Mouse (Mus musculus) activated CD4-positive, CD25-positive, alpha-beta regulatory T cell (primary cell): ENCODE measurements around the gene Pou2f3. TPM values are rescaled to one million over a fixed set of nuclear protein-coding genes. Genes with fewer than 3 reads are reported as not detected.

Experiments used
- polyA plus RNA-seq, 2 experiments: library from polyadenylated mRNA; unstranded; fragments of 100-300 nt; shearing (Covaris generic); gene quantifications; one replicate each; pipeline ENCODE4 v1.2.1; 2017

Pou2f3 gene
- polyA plus RNA-seq = under 1 TPM in 1 of 2 experiments, not detected in 1; 0.06 TPM

GRCm38 (mm10) chr9:43210190-43210682, at the start of gene Pou2f3:
Gene Pou2f3, minus strand, starts transcription at chr9:43210369.

GRCm38 (mm10) chr9:43239712-43240593, 29.8 kb upstream of the Pou2f3 start, which contains the start of gene Oaf:
Gene Oaf, minus strand, starts transcription at chr9:43239911.

GRCm38 (mm10) chr9:43116134-43116996, 93.8 kb downstream of the Pou2f3 start, which contains the start of gene Tmem136:
Gene Tmem136, minus strand, starts transcription at chr9:43116570.

DNA sequence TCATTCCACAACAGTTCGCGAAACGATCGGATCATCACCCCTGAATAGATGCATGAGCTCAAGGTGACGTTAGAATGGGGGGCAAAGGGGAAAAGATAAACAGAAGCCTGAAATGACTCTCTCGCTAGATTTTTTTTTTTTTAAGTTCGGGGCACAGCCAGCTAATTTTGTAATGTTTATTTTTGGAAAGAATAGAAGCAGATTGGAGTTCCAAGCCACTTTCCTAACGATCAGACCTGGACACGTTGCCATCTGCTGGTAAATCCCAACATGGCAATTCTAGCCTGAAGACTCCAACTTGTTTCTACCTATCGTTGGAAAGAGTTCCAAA, 103.0 kb downstream of the Pou2f3 start, which contains the start of gene Arhgef12:
Gene Arhgef12, minus strand, starts transcription at position 53 of the 331 bp plus-strand sequence.

Other genes starting within 250 kb of the Pou2f3 start
- 10 to 100 TPM in 1 of 2 experiments, 1 to 10 TPM in 1; 6.4 to 17.0 TPM for gene Arhgef12, start 103.1 kb downstream of the Pou2f3 start, polyA plus RNA-seq
- gene Tmem136, start 93.8 kb downstream of the Pou2f3 start, polyA plus RNA-seq = 1 to 10 TPM in 1 of 2 experiments, under 1 TPM in 1; 0.76 to 2.5 TPM
- gene Oaf, start 29.5 kb upstream of the Pou2f3 start, polyA plus RNA-seq = 1 to 10 TPM in 1 of 2 experiments, under 1 TPM in 1; 1.00 to 1.1 TPM
- gene Trim29, start 100.5 kb upstream of the Pou2f3 start, polyA plus RNA-seq = under 1 TPM in 1 of 2 experiments, not detected in 1; 0.34 TPM